Mouse (Mus musculus): ENCODE data around the gene Psmc3ip. TPM values are rescaled to one million over a fixed set of nuclear protein-coding genes. Genes with fewer than 3 reads are reported as not detected.
A peak's percentile ranks its signal among the peaks of the same experiment; 100 is the strongest.
"Not testable (repeated sequence)": the region's sequence is repeated elsewhere in the genome, so short reads cannot be mapped to it uniquely, and the experiment has no call there.

Psmc3ip gene
- 10 to 100 TPM; 11.7 to 13.6 TPM for total RNA-seq (2021)

- peak; percentile 97 for DNase-seq
Observed at GRCm38 (mm10) chr11:101095314-101096024, at the start of gene Psmc3ip. TSS of gene Psmc3ip (minus strand) at chr11:101095436.

DNA sequence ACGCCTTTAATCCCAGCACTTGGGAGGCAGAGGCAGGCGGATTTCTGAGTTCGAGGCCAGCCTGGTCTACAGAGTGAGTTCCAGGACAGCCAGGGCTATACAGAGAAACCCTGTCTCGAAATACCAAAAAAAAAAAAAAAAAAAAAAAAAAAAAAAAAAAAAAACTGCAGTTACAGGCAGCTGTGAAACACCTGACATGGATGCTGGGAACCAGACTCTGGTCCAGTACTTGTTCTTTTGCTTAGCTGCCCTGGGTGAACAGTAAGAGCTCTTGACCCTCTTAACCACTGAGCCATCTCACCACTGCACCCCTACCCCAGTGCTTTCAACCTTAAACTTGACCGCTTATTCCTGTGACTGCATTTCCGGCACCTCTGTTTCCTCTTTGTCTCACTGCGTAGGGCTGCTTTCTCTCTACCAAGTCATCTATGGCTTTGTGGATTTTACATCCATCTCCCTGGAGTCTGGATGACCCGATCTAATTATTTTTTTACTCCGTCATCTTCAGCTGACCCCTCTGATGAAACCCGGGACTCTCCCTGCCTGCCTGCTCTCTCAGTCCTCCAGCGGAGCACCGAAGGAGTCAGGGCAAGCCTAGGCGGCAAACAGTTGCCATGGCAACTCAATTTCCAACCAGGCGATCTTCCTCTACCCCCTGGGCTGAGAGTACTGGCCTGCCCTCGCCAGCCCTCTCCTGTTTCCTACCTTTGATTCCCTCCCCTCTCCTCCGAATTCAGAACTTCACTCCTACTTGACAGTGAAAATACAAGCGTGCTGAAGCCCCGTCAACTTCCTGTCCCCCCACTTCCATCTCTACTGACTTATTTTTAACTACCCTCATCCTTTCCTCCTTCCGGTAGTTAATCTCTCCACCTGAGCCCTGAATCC, 48.3 kb upstream of the Psmc3ip start:
- DNase-seq, result no peak

DNA sequence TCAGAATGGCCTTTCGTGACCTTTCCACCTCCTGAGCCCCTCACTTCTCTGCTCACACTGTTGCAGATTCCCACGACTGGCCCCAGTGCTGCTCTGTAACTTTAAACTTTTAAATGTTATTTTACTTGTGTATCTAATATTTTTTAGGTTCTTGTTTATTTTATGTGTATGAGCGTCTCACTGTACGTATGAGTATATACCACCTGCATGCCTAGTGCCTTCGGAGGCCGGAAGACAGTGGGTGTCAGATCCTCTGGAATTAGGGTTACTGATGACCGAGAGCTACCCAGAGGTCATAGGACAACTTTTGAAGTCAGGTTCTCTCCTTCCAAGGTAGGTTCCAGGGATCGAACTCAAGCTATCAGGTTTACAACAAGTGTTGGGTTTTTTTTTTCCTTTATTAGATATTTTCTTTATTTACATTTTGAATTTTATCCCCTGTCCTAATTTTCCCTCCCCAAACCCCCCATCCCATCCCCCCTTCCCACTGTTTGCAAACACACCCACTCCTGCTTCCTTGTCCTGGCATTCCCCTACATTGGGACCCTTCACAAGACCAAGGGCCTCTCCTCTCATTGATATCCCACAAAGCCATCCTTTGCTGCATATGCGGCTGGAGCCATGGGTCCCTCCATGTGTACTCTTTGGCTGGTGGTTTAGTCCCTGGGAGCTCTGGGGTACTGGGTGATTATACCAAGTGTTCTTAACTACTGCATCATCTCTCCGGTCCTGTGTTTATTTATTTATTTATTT, 47.2 kb upstream of the Psmc3ip start:
- DNase-seq, result no peak

DNA sequence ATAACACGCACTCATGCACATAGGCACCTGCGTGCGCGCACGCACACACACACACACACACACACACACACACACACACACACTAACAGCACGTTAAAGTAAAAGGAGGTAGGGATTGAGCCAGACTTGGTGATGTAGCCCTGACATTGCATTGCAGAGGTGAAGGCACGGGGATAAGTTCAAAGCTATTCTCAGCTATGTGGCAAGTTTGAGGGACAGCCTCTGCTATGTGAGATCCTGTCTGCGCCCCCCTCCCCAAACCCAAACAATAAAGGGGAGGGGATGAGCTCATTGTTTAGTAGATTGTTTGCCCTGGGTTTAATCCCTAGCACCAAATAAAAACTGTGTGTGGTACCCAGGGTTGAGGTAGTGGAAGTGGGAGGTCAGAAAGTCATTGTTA, 45.9 kb upstream of the Psmc3ip start:
- DNase-seq, result no peak

DNA sequence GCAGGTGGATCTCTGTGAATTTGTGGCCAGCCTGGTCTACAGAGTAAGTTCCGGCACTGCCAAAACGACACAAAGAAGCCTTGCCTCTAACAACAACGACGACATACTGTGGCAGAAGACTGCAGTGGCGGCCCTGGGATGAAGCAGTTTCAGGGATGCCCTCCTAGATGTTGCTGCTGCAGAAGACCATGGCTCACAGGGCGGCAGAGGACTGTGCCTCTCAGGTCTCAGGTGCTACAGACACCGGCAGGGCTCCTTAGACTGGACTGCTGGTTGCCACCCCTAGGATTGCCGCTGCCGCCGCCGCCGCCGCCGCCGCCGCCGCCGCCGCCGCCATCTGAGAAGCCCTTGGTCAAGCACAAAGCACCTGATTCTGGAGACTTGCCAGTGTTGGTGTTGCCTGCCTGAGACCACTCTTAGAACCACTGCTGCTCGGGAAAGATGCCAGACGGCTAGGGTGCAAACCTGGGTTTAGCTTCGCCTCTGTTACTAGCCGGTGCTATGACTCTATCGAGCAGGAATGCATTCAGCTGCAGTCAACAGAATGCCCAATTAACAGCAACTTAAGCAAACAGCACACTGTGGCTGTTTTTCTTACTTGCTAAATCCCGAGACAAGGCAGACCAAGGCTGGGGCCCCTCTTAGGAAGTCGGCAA, 45.1 kb upstream of the Psmc3ip start:
- peak; percentile 63 for DNase-seq

- DNase-seq, result peak; percentile 46
Observed at GRCm38 (mm10) chr11:101138536-101139181, 43.4 kb upstream of the Psmc3ip start.

DNA sequence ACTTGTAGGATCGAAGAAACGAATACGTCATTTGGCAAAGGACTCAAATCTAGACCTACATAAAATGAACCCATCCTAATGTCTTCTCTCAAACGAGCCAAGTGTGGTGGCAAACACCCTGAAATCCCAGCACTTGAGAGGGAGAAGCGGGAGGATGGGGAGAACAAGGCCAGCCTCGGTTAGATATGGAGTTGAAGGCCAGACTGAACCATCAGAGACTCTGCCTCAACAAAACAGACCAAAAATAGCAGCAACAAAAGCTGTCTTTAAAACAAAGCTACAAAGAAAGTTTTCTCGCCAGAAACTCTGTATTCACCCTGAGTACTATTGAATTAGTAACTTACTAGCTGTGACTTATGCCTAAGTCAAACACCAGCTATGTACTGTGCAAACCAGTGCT, 41.8 kb upstream of the Psmc3ip start:
- no peak for DNase-seq

DNA sequence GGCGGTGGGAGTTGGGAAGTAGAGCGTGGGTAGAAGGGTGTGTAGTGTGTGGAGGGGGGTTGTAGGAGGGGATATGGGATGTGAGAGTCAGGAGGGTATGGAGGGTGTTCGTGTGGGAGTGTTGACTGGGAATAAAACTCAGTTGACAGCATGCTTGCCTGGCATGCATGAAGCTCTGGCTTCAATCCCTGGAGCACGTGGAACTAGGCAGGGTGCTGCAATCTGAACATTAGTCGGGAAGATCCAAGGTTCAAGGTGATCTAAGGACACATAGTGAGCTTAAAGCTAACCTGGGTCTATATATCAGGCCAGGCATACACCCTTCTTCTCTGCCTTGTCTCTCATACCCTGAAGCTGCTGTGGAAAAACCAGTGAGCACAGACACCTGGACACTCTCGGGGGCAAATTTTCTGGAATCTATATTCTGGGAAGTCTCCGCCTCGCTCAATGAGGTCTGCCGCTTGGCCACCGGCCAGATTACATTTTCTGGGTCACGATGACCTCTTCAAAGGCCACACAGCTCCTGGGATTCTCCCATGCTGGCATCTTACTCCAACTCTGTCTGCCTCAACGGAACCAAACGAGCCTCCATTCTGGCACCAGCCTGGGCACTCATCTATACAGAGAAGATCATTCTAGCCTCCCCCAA, 39.1 kb upstream of the Psmc3ip start:
- peak; percentile 49 for DNase-seq

GRCm38 (mm10) chr11:101133037-101133436, 37.8 kb upstream of the Psmc3ip start:
- DNase-seq, result no peak

DNA sequence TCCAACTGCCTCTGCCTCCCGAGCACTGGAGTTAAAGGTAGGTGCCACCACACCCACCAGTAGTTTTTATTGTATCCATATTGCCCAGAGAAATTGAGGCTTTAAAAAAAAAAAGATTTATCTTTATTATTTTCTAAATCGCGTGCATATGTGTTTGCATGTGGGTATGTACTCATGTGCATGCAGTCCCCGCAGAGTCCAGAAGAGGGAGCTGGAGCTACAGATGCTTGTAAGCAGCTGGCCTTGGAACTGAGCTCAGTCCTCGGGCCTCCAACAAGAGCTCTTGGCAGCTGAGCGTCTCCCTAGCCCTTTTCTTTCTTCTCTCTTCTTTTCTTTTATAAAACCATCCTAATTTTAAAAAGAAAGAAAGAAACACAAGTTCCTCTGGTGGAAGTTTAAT, 36.5 kb upstream of the Psmc3ip start:
- DNase-seq, result peak; percentile 53

DNA sequence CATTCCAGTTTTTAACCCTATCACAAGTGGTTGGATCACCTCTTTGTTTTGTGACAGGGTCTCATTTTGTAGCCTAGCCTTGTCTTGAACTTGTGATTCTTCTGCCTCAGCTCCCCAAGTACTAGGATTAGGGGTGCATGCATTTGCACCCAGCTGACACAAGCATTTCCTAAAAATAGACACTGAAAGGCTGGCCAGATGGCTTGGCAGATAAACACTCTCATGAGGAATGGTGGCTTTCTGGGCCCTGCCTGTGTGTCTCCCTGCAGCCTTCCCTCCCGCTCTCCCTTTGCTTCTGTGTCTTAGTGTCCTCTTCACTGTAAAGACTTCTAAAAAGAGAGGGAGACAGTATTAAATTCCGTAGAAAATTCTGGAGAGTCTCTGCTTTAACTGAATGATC, 36.0 kb upstream of the Psmc3ip start:
- DNase-seq, result no peak

DNA sequence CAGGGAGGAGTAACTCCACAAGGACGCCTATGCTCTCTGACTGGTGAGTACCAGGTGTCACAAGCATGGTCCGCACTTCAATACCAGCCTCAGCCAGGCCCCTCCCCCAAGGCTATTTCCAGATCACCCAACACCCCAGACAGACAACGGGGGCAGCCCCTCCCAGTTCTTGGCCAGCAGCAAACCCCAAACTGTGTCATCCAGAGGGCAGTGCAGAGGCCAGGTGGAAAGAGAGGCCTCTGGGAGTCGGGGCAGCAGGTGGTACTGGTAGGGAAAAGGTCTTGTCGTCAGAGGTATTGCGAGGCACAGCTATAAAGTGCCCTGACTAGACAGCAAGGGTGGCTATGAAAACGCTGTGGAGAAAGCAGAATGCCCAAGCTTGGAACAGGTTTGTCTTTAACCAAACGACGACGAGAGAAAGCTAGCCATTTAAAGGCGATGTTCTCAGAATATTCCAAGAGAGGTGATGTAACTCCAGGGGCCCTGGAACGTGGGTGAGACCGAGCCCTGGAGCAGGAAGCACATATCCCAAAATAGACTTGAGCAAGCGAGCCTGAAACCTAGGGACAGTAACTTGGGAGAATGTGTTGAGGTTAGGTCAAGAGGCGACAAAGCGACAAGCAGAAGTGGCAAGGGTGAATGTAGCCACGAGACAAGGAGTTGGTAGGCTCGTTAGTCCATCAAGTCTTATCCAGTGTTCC, 35.0 kb upstream of the Psmc3ip start:
- peak; percentile 84 for DNase-seq

- DNase-seq, result no peak
Observed at GRCm38 (mm10) chr11:101128996-101129577, 33.9 kb upstream of the Psmc3ip start.

DNA sequence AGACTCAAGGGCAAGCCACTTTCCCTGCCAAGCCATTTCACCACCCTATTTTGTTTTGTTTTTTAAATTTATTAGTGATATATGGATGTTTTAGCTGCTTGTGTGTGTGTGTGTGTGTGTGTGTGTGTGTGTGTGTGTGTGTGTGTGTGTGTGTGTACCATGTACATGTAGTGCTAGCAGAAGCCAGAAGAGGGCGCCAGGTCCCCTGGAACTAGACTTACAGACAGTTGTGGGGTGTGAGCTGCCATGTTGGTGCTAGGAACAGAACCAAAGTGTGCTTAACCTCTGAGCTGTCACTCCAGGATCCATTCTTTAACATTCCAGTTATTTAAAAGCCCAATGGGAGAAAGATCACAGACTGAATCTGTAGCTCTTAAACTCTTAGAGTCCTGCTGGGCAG, 31.8 kb upstream of the Psmc3ip start:
- DNase-seq, result peak; percentile 31

DNA sequence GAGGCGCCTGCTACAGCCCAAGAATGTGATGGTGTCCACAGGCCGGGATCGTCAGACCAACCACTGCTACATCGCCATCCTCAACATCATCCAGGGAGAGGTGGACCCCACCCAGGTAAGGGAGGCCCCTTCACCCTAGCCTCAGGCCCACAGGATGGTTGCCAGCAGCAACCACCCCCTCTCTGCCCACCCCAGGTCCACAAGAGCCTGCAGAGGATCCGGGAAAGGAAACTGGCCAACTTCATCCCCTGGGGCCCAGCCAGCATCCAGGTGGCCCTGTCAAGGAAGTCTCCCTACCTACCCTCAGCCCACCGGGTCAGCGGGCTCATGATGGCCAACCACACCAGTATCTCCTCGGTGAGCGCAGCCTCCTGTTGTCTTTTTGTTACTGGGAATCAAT, 29.8 kb upstream of the Psmc3ip start:
- DNase-seq, result not testable (repeated sequence)

GRCm38 (mm10) chr11:101124494-101124893, 29.3 kb upstream of the Psmc3ip start:
- DNase-seq, result not testable (repeated sequence)

DNA sequence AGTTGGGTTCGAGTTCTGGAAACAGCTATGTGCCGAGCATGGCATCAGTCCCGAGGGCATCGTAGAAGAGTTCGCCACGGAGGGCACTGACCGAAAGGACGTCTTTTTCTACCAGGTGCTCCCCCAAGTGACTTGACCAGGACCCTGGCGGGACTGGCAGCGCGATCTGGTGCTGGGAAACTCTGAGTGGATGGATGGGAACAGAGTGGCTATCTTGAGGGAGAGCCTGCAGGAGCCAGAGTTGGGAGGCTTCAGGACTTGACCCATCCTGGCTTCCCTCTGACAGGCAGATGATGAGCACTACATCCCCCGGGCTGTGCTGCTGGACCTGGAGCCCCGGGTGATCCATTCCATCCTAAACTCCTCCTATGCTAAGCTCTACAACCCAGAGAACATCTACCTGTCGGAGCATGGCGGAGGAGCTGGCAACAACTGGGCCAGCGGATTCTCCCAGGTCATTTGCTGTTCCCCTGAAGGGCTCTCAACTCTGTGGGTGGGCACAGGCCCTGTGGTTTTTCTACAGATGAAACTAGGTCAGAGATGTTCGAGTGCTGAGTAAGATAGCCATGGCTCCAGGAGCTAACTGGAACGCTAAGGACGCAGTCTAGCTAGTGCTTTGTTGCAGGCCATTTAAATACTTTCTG, 25.4 kb upstream of the Psmc3ip start:
- DNase-seq, result no peak

DNA sequence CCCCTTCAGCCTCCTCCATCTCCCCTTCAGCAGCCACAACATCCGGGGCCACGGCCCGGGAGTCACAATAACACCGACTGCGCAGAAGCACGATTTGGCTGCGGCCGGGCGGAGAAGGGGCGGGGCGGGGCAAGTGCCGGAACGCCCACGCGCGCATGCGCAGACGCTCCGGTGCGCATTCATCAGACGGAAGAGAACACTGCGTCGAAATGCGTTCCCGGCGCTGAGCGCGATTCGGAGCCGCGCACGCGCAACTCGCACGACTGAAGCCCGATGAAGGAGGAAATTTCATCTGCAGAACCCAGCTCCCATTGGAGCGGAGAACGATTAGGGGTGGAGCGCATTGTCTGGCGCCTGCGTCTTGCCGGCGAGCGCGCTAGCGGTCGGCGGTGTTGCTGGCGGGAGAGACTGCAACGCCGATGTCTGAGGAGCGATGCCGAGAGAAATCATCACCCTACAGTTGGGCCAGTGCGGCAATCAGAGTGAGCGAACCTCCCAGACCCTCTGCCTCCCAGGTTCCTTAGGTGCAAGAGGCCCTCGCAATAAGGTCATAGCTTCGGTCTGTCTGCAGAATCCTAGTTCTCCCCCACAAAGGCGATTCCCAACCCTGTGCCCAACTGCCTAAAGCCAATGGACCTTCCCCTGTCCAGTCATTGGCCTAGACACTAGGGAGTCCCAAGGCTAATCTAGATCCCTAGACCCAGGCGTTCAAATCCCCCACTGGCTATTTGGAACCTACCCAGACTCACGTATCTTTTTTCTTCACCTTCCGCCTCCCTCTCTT, 24.7 kb upstream of the Psmc3ip start, which contains the start of the genes Retreg3 and Tubg1:
TSS of gene Retreg3 (minus strand) at position 133 of the 784 bp plus-strand sequence.
TSS of gene Tubg1 (plus strand) at position 178 of the 784 bp plus-strand sequence.
- peak; percentile 99 for DNase-seq

All from heart, postnatal 4 days (tissue).